ENCODE assay signal across 1 mouse cellular context in the genomic region with DNA sequence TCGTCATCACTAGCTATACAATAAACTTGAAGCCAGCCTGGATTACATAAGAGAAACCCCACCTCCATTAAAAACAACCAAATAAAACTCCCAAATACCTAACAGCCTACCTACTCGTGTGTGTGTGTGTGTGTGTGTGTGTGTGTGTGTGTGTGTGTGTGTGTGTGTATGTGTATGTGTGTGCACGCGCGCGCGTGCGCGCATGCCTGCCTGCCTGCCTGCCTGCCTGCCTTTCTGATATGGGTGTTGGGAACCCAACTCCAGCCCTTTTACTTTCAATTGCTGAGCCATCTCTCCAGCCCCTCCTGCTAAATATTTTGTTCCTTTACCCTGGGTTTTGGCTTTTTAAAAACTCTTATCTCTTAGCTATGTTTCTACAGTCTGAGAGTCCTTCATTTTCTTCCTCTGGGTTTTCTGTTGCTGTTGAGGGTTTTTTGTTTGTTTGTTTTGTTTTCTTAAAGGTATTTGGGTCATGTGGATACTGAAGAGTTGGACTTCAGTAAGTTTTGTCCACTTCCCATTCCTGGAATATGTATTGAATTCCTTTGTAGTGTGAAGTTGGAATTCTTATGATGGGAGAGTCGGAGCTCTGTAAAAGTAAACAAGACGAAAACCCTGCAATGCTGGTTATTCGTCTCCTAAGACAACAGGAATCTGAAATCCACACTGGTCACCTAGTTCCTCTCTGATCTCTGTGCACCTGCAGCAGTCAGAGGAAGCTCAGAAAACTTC.
TF ChIP-seq lines count a peak whose summit lies in the region.

No protein-coding gene starts in this region.

TF ChIP-seq in CH12.LX, 34 proteins besides CTCF, POLR2A, EP300 and RAD21 (continued from another document):
- TF ChIP-seq MEF2A (IDR thresholded peaks at IDR 0.05; ENCODE audit: borderline replicate concordance, low read depth, low read length) (no peak), ZMIZ1 (IDR thresholded peaks at IDR 0.05; ENCODE audit: low read depth, low read length) (0 out of 2 replicates have a peak, but pooled peaks have one; percentile 7), NRF1 (IDR thresholded peaks at IDR 0.05; ENCODE audit: low read depth, low read length) (peak; percentile 67), CHD2 (IDR thresholded peaks at IDR 0.05; ENCODE audit: low read length) (no peak), PAX5 (IDR thresholded peaks at IDR 0.05; ENCODE audit: low read length) (no peak), USF1 (IDR thresholded peaks at IDR 0.05; ENCODE audit: low read depth, low read length) (no peak), POLR2AphosphoS2 (IDR thresholded peaks at IDR 0.05; ENCODE audit: low read depth, low read length) (peak; percentile 20), BHLHE40 (IDR thresholded peaks at IDR 0.05; ENCODE audit: low read depth, low read length) (0 out of 2 replicates have a peak, but pooled peaks have one; percentile 30), ZNF384 (IDR thresholded peaks at IDR 0.05; ENCODE audit: low read depth, low read length) (no peak)
